ENCODE assay signal across 30 mouse cellular contexts in the genomic region with DNA sequence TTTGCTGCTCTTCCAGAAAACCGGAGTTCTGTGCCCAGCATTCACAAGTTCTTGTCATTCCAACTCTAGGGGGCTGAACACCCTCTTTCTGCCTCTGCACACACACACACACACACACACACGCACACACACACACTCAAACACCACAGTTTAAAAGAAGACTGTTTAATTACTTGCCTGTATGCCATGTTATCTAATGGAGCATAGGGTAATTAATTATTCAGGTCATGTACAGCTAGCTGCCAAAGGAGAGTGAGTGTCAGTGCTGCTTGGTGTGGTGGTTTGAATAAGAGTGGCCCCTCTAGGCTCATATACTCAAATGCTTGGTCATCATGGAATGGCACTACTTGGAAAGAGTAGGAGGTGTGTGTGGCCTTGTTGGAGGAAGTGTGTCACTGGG. TPM values are rescaled to one million over a fixed set of nuclear protein-coding genes. Genes with fewer than 3 reads are reported as not detected.
"Had no signal": no experiment of that assay in that cellular context is flagged by ENCODE, and none has a peak within 500 bp of the region (broad histone marks: within the 10 kb centered on the region; RNA-seq: fewer than 3 reads in every experiment).

No protein-coding gene starts in this region.

- H3K27ac ChIP-seq: limb, embryonic 10.5 days; limb, embryonic 12.5 days; limb, embryonic 13.5 days; limb, embryonic 15.5 days; liver, embryonic 12.5 days; liver, embryonic 13.5 days; liver, embryonic 14.5 days; liver, embryonic 15.5 days; lung, embryonic 15.5 days; macrophage; midbrain, embryonic 10.5 days; midbrain, embryonic 12.5 days; midbrain, embryonic 13.5 days; midbrain, embryonic 15.5 days had no signal

- H3K4me3 ChIP-seq: limb, embryonic 10.5 days; limb, embryonic 12.5 days; limb, embryonic 13.5 days; limb, embryonic 15.5 days; liver, embryonic 12.5 days; liver, embryonic 13.5 days; liver, embryonic 15.5 days; lung, embryonic 15.5 days; megakaryocyte, embryonic 14.5 days; midbrain, embryonic 10.5 days; midbrain, embryonic 12.5 days; midbrain, embryonic 13.5 days; midbrain, embryonic 15.5 days; myocyte had no signal

- H3K27me3 ChIP-seq: limb, embryonic 12.5 days; limb, embryonic 13.5 days; limb, embryonic 15.5 days; liver, embryonic 12.5 days; liver, embryonic 13.5 days; liver, embryonic 15.5 days; lung, embryonic 15.5 days; midbrain, embryonic 12.5 days; midbrain, embryonic 13.5 days; midbrain, embryonic 15.5 days had no signal

- H3K9me3 ChIP-seq: limb, embryonic 10.5 days; limb, embryonic 12.5 days; limb, embryonic 13.5 days; limb, embryonic 15.5 days; liver, embryonic 12.5 days; liver, embryonic 13.5 days; liver, embryonic 15.5 days; lung, embryonic 15.5 days; megakaryocyte, embryonic 14.5 days; midbrain, embryonic 10.5 days; midbrain, embryonic 12.5 days; midbrain, embryonic 13.5 days; midbrain, embryonic 15.5 days had no signal

- H3K9ac ChIP-seq: limb, embryonic 12.5 days; limb, embryonic 13.5 days; limb, embryonic 15.5 days; liver, embryonic 12.5 days; liver, embryonic 13.5 days; liver, embryonic 14.5 days; liver, embryonic 15.5 days; liver, postnatal 0 days; lung, embryonic 14.5 days; lung, embryonic 15.5 days; midbrain, embryonic 12.5 days; midbrain, embryonic 13.5 days; midbrain, embryonic 15.5 days had no signal

- H3K4me1 ChIP-seq: limb, embryonic 12.5 days; limb, embryonic 13.5 days; limb, embryonic 15.5 days; liver, embryonic 12.5 days; liver, embryonic 15.5 days; lung, embryonic 15.5 days; midbrain, embryonic 12.5 days had no signal

- H3K36me3 ChIP-seq: limb, embryonic 10.5 days; limb, embryonic 12.5 days; limb, embryonic 13.5 days; limb, embryonic 15.5 days; liver, embryonic 12.5 days; liver, embryonic 13.5 days; liver, embryonic 15.5 days; lung, embryonic 15.5 days; midbrain, embryonic 13.5 days; midbrain, embryonic 15.5 days had no signal

- H3K4me2 ChIP-seq: limb, embryonic 12.5 days; limb, embryonic 13.5 days; limb, embryonic 15.5 days; liver, embryonic 11.5 days; liver, embryonic 12.5 days; liver, embryonic 13.5 days; liver, embryonic 15.5 days; lung, embryonic 14.5 days; lung, embryonic 15.5 days; midbrain, embryonic 11.5 days; midbrain, embryonic 12.5 days; midbrain, embryonic 13.5 days; midbrain, embryonic 15.5 days had no signal

- DNase-seq: left cerebral cortex, postnatal 4 days; liver; liver, embryonic 13.5 days; liver, postnatal 0 days; lung, adult 18-20 months; lung, adult 2 months; lung, embryonic 14.5 days; lung, postnatal 10 days; lung, postnatal 14 days; lung, postnatal 36 days; lung, postnatal 4 days; midbrain, embryonic 14.5 days had no signal

RNA-seq across cellular contexts. Expression of gene Slc45a3, which starts 21.0 kb away (rescaled TPM):
- total RNA-seq: monocyte, adult 5-6 weeks had no signal
